Comparison of ENCODE assay signal across 21 mouse cellular contexts in genomic region chr12:7537389-7537788, GRCm38 (mm10).
DNase-seq lines count a peak whose midpoint lies in the region; ATAC-seq lines count a peak whose summit lies in the region.
"Had no signal": no experiment of that assay in that cellular context is flagged by ENCODE, and none has a peak within 500 bp of the region (broad histone marks: within the 10 kb centered on the region; RNA-seq: fewer than 3 reads in every experiment).

No protein-coding gene starts in this region.

- H3K27me3 ChIP-seq in heart, embryonic 12.5 days (replicated peaks): no peaks in the 10 kb centered on the region
- no peaks in the 10 kb centered on the region for H3K27me3 ChIP-seq in forebrain, embryonic 13.5 days
- H3K27me3 ChIP-seq: embryonic facial prominence, embryonic 12.5 days; forebrain, embryonic 15.5 days had no signal

- H3K9ac ChIP-seq in heart, embryonic 12.5 days: no peak overlapping the region
- no peak overlapping the region for H3K9ac ChIP-seq in forebrain, embryonic 13.5 days
- H3K9ac ChIP-seq: embryonic facial prominence, embryonic 12.5 days; forebrain, embryonic 15.5 days; forebrain, postnatal 0 days had no signal

- H3K4me3 ChIP-seq in heart, embryonic 12.5 days: no peak overlapping the region
- H3K4me3 ChIP-seq in forebrain, embryonic 13.5 days: no peak overlapping the region
- H3K4me3 ChIP-seq: embryonic facial prominence, embryonic 10.5 days; embryonic facial prominence, embryonic 12.5 days; forebrain, embryonic 15.5 days had no signal

- no peaks in the 10 kb centered on the region for H3K9me3 ChIP-seq in heart, embryonic 12.5 days (replicated peaks)
- H3K9me3 ChIP-seq in forebrain, embryonic 13.5 days (replicated peaks): no peaks in the 10 kb centered on the region
- H3K9me3 ChIP-seq: embryonic facial prominence, embryonic 10.5 days; embryonic facial prominence, embryonic 12.5 days; forebrain, embryonic 15.5 days had no signal

- no peaks in the 10 kb centered on the region for H3K36me3 ChIP-seq in heart, embryonic 12.5 days
- H3K36me3 ChIP-seq in forebrain, embryonic 13.5 days (ENCODE audit: poor library complexity, severe bottlenecking): no peaks in the 10 kb centered on the region
- H3K36me3 ChIP-seq: embryonic facial prominence, embryonic 10.5 days; embryonic facial prominence, embryonic 12.5 days; forebrain, embryonic 15.5 days; G1E had no signal

- H3K27ac ChIP-seq in heart, embryonic 12.5 days (ENCODE audit: poor library complexity, severe bottlenecking): no peak overlapping the region
- no peak overlapping the region for H3K27ac ChIP-seq in forebrain, embryonic 13.5 days
- H3K27ac ChIP-seq: embryonic facial prominence, embryonic 10.5 days; embryonic facial prominence, embryonic 12.5 days; forebrain, embryonic 15.5 days had no signal

- H3K4me2 ChIP-seq in heart, embryonic 12.5 days: no peak overlapping the region
- no peak overlapping the region for H3K4me2 ChIP-seq in forebrain, embryonic 13.5 days
- H3K4me2 ChIP-seq: embryonic facial prominence, embryonic 12.5 days; forebrain, embryonic 15.5 days had no signal

- no peaks in the 10 kb centered on the region for H3K4me1 ChIP-seq in heart, embryonic 12.5 days (replicated peaks)
- H3K4me1 ChIP-seq in forebrain, embryonic 13.5 days: no peaks in the 10 kb centered on the region
- H3K4me1 ChIP-seq: embryonic facial prominence, embryonic 12.5 days; forebrain, embryonic 15.5 days had no signal

- peak; percentile 89 for DNase-seq in ES-CJ7 (ENCODE audit: low read depth, low spot score)
- DNase-seq in R1 (ENCODE audit: low read depth, low spot score): peak; percentile 82
- peak; percentile 8 for DNase-seq in yolk sac, embryonic 10.5 days (ENCODE audit: low spot score)
- DNase-seq in urinary bladder, postnatal 4 days (ENCODE audit: low spot score in 2 of 2): no peak
- DNase-seq: adrenal gland, adult 8-10 months; adrenal gland, postnatal 14 days; adrenal gland, postnatal 36 days; cerebellum, adult 11-12 months; cerebellum, adult 2 months; cerebellum, adult 9-10 months; cerebellum, postnatal 10 days; cerebellum, postnatal 25 days; forebrain, postnatal 0 days had no signal

- no peak for ATAC-seq in heart, embryonic 12.5 days (ENCODE audit: insufficient number of reproducible peaks, low FRiP score)
- ATAC-seq in forebrain, embryonic 13.5 days: no peak
- ATAC-seq: activated CD4-positive, CD25-positive, alpha-beta regulatory T cell, adult 4 months; forebrain, embryonic 15.5 days; forebrain, postnatal 0 days; Patski had no signal

Comparison
In these comparisons a context has a peak if more than half of its experiments do, and no peak if none do; other contexts are left out.
1. DNase-seq: peak in ES-CJ7 (single experiment), R1 (single experiment) and yolk sac, embryonic 10.5 days (single experiment); none in urinary bladder, postnatal 4 days (0 of 2).